Mouse (Mus musculus): Measurements from ENCODE around the gene Tmem233. TPM values are rescaled to one million over a fixed set of nuclear protein-coding genes. Genes with fewer than 3 reads are reported as not detected.

Tmem233 gene
- polyA plus RNA-seq, 1 experiment from 2014 or later, result not detected

DNA sequence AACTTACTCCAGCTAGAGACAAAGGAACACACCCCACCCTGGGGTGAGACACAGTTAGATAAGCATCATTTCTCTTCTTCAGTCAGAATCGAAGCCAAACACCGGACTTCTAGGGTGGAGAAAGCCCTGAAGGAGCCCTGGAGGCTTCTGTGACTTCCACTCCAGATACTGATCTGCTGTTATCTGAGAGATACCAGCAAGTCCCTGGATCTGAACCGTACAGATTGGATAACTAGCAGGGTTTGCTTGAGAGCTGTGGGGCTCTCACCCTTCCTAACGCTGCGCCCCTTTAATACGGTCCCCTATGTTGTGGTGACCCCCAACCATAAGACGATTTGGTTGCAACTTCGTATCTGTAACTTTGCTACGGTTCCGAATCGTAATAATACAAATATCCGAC, 60.9 kb downstream of the Tmem233 start:
- Histone ChIP-seq H3K4me1 (replicated peaks; ENCODE audit: control insufficient read depth, insufficient read depth) (peaks cover 2% of the 10 kb centered on the region; the same call in 1 of the 2 replicates), H3K36me3 (ENCODE audit: control insufficient read depth, insufficient read depth, low read length) (peaks cover 30% of the 10 kb centered on the region), H3K27ac (replicated peaks) (peak overlapping the region; percentile 71), H3K4me3 (ENCODE audit: low read depth, low read length) (no peak overlapping the region), H3K9ac (ENCODE audit: low read length) (peak overlapping the region; percentile 85; the same call in 1 of the 2 replicates), H3K9me3 (ENCODE audit: control insufficient read depth, low read length) (no peaks in the 10 kb centered on the region), H3K27me3 (ENCODE audit: control insufficient read depth, insufficient read depth, low read length) (no peaks in the 10 kb centered on the region), H3K4me2 (replicated peaks; ENCODE audit: low read depth) (peak overlapping the region; percentile 90)
- no peak for TF ChIP-seq EP300 (optimal IDR thresholded peaks at IDR 0.05)
- no peak for TF ChIP-seq CTCF (IDR thresholded peaks at IDR 0.05; ENCODE audit: low read depth)
- DNase-seq (ENCODE audit: low spot score) (no peak), ATAC-seq (ENCODE audit: low FRiP score, low TSS enrichment) (no peak)
- 83% methylated on average over 12 of the region's 12 CpGs for WGBS

DNA sequence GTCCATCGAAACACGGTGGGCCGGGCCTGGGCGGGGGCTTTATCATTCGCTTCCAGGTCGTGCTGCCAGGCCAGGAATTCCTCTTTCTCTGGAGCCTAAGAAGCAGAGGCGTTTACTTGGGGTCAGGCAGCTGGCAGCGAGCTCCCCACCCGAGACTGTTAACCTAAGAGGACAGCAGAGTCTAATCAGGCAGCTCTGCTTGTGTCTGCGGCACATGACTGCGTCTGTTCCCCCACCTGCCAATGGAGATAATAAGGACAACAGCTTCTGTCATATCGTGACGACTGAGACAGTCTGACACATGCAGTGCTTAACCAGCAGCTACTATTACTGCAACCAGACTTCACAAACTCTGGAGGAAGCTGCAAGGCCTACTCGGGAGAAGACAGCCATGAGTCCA, 61.5 kb downstream of the Tmem233 start:
- TF ChIP-seq CTCF (IDR thresholded peaks at IDR 0.05; ENCODE audit: low read depth), result no peak
- no peak for TF ChIP-seq EP300 (optimal IDR thresholded peaks at IDR 0.05)
- ATAC-seq (ENCODE audit: low FRiP score, low TSS enrichment) (no peak), DNase-seq (ENCODE audit: low spot score) (no peak)
- Histone ChIP-seq H3K27ac (replicated peaks) (peak overlapping the region; percentile 18; the same call in 1 of the 2 replicates), H3K9ac (ENCODE audit: low read length) (no peak overlapping the region), H3K4me1 (replicated peaks; ENCODE audit: control insufficient read depth, insufficient read depth) (peaks cover 2% of the 10 kb centered on the region; the same call in 1 of the 2 replicates), H3K4me2 (replicated peaks; ENCODE audit: low read depth) (no peak overlapping the region; the same call in 1 of the 2 replicates), H3K4me3 (ENCODE audit: low read depth, low read length) (no peak overlapping the region), H3K27me3 (ENCODE audit: control insufficient read depth, insufficient read depth, low read length) (no peaks in the 10 kb centered on the region), H3K36me3 (ENCODE audit: control insufficient read depth, insufficient read depth, low read length) (peaks cover 36% of the 10 kb centered on the region), H3K9me3 (ENCODE audit: control insufficient read depth, low read length) (no peaks in the 10 kb centered on the region)
- WGBS, result 82% methylated on average over 14 of the region's 14 CpGs

DNA sequence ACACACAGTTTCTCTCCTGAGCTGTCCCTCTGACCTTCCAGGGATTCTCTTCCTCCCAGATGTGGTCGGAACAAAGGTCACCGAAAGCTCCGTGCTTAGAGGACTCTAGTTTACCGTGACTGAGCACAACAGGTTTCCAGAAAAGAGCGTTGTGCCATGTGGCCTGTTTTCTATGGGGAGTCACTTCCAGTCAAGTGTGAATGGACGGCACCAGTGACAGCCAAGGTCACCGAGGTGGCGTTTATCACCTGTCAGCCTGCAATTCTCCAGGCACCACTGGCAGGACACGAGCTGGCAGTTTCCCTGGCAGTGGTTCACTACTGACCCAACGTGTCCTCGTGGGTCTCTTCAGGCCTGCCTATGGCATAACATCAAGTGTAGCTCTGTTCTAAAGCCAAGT, 63.7 kb downstream of the Tmem233 start:
- no peaks in the 10 kb centered on the region for H3K9me3 ChIP-seq (ENCODE audit: control insufficient read depth, low read length)
- no peak for TF ChIP-seq EP300 (optimal IDR thresholded peaks at IDR 0.05)
- TF ChIP-seq CTCF (IDR thresholded peaks at IDR 0.05; ENCODE audit: low read depth), result no peak
- H3K4me2 ChIP-seq (replicated peaks; ENCODE audit: low read depth), result no peak overlapping the region
- H3K27me3 ChIP-seq (ENCODE audit: control insufficient read depth, insufficient read depth, low read length), result no peaks in the 10 kb centered on the region
- DNase-seq (ENCODE audit: low spot score) (no peak), ATAC-seq (ENCODE audit: low FRiP score, low TSS enrichment) (no peak)
- H3K4me1 ChIP-seq (replicated peaks; ENCODE audit: control insufficient read depth, insufficient read depth), result peaks cover 2% of the 10 kb centered on the region; the same call in 1 of the 2 replicates
- WGBS, result 55% methylated on average over 11 of the region's 11 CpGs
- H3K9ac ChIP-seq (ENCODE audit: low read length), result no peak overlapping the region
- no peak overlapping the region for H3K4me3 ChIP-seq (ENCODE audit: low read depth, low read length)
- peak overlapping the region; percentile 56 for H3K27ac ChIP-seq (replicated peaks)
- H3K36me3 ChIP-seq (ENCODE audit: control insufficient read depth, insufficient read depth, low read length), result peaks cover 49% of the 10 kb centered on the region

DNA sequence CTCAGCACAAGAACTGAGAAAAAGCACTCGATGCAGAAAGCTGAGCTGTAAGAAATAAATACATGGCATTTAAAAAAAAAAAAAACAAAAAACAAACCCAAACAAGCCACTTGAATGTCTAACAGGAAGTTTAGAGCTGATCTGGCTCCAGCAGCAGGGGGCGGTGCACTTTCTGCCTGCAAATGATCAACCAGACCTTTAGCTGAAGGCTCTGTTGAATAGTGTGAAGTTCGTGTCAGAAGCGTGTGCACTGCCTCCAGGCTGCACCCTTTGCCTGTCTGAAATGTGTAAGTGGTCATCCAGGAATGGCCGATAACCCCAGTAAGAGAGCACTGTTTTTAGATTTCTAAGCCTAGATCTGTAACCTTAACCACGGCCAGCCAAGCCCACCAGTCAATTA, 64.3 kb downstream of the Tmem233 start:
- peak; percentile 57 for TF ChIP-seq CTCF (IDR thresholded peaks at IDR 0.05; ENCODE audit: low read depth)
- no peak for TF ChIP-seq EP300 (optimal IDR thresholded peaks at IDR 0.05)
- peak overlapping the region; percentile 56 for H3K27ac ChIP-seq (replicated peaks)
- peak overlapping the region; percentile 31; the same call in 1 of the 2 replicates for H3K9ac ChIP-seq (ENCODE audit: low read length)
- peak; percentile 74 for DNase-seq (ENCODE audit: low spot score)
- no peaks in the 10 kb centered on the region for H3K27me3 ChIP-seq (ENCODE audit: control insufficient read depth, insufficient read depth, low read length)
- H3K4me1 ChIP-seq (replicated peaks; ENCODE audit: control insufficient read depth, insufficient read depth), result peaks cover 2% of the 10 kb centered on the region; the same call in 1 of the 2 replicates
- 69% methylated on average over 6 of the region's 6 CpGs for WGBS
- H3K4me2 ChIP-seq (replicated peaks; ENCODE audit: low read depth), result no peak overlapping the region
- ATAC-seq (ENCODE audit: low FRiP score, low TSS enrichment), result no peak
- H3K4me3 ChIP-seq (ENCODE audit: low read depth, low read length), result no peak overlapping the region
- peaks cover 52% of the 10 kb centered on the region for H3K36me3 ChIP-seq (ENCODE audit: control insufficient read depth, insufficient read depth, low read length)
- no peaks in the 10 kb centered on the region for H3K9me3 ChIP-seq (ENCODE audit: control insufficient read depth, low read length)

DNA sequence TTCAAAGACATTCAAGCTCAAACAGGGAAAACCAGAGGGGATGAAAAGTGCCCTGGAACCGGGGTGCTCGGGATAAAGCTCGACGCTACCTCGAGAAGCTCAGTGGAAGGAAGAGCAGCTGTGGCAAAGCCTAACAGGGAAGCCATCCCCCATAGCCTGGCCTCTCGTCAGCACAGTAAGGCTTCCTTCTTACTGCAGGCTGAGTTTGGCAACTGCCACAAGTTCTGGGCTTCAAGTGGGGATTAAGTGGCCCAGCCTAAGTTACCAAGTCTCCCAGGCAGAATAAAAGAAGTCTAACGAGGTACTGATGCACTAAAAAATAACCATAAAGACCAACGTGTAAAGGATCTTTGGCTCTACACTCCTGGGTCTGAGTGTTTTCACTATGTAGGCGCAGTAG, 64.8 kb downstream of the Tmem233 start:
- Histone ChIP-seq H3K36me3 (ENCODE audit: control insufficient read depth, insufficient read depth, low read length) (peaks cover 55% of the 10 kb centered on the region), H3K9me3 (ENCODE audit: control insufficient read depth, low read length) (no peaks in the 10 kb centered on the region), H3K4me3 (ENCODE audit: low read depth, low read length) (no peak overlapping the region), H3K4me1 (replicated peaks; ENCODE audit: control insufficient read depth, insufficient read depth) (no peaks in the 10 kb centered on the region), H3K4me2 (replicated peaks; ENCODE audit: low read depth) (no peak overlapping the region), H3K27me3 (ENCODE audit: control insufficient read depth, insufficient read depth, low read length) (no peaks in the 10 kb centered on the region), H3K9ac (ENCODE audit: low read length) (no peak overlapping the region), H3K27ac (replicated peaks) (no peak overlapping the region)
- no peak for TF ChIP-seq CTCF (IDR thresholded peaks at IDR 0.05; ENCODE audit: low read depth)
- no peak for TF ChIP-seq EP300 (optimal IDR thresholded peaks at IDR 0.05)
- no peak for DNase-seq (ENCODE audit: low spot score)
- no peak for ATAC-seq (ENCODE audit: low FRiP score, low TSS enrichment)
- 88% methylated on average over 9 of the region's 9 CpGs for WGBS

DNA sequence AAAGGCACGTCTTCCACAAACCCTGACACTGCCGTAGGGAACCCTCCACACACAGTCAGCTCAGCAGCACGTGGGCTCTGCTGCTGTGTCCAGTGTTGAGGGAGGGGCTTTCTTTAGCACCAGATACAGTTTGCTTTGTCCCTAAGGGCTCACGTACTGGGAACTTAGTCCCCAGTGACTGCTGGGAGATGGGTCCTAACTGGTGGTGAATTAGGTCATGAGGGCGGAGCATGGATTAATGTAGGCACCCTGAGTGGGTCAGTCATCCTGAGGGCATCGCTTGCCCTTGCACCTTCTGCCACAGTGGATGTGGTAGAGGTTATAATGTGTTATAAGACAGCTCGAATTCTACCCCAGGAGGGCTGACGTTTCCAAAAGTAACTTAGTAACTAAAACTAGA, 65.7 kb downstream of the Tmem233 start:
- no peaks in the 10 kb centered on the region for H3K27me3 ChIP-seq (ENCODE audit: control insufficient read depth, insufficient read depth, low read length)
- ATAC-seq (ENCODE audit: low FRiP score, low TSS enrichment) (no peak), DNase-seq (ENCODE audit: low spot score) (no peak)
- no peak for TF ChIP-seq EP300 (optimal IDR thresholded peaks at IDR 0.05)
- no peak for TF ChIP-seq CTCF (IDR thresholded peaks at IDR 0.05; ENCODE audit: low read depth)
- no peak overlapping the region for H3K4me2 ChIP-seq (replicated peaks; ENCODE audit: low read depth)
- H3K36me3 ChIP-seq (ENCODE audit: control insufficient read depth, insufficient read depth, low read length), result peaks cover 55% of the 10 kb centered on the region
- H3K4me3 ChIP-seq (ENCODE audit: low read depth, low read length), result no peak overlapping the region
- no peak overlapping the region for H3K9ac ChIP-seq (ENCODE audit: low read length)
- H3K4me1 ChIP-seq (replicated peaks; ENCODE audit: control insufficient read depth, insufficient read depth), result no peaks in the 10 kb centered on the region
- no peaks in the 10 kb centered on the region for H3K9me3 ChIP-seq (ENCODE audit: control insufficient read depth, low read length)
- no peak overlapping the region for H3K27ac ChIP-seq (replicated peaks)
- WGBS, result 89% methylated on average over 8 of the region's 8 CpGs

Measured in stomach, postnatal 0 days (tissue).